Mouse (Mus musculus) CH12.LX (cell line): Measurements from ENCODE around the gene Sec14l3. TPM values are rescaled to one million over a fixed set of nuclear protein-coding genes. Genes with fewer than 3 reads are reported as not detected.
"Not testable (repeated sequence)": the region's sequence is repeated elsewhere in the genome, so short reads cannot be mapped to it uniquely, and the experiment has no call there.

Source experiments
- DNase-seq: peaks from one replicate; pipeline ENCODE4 v3.0.0-alpha.2; 2013; ENCODE audit errors: extremely low read depth
- H3K27ac ChIP-seq: 2 replicates; pipeline ENCODE4 v1.5.1; 2012; ENCODE audit warnings: low read depth, mild to moderate bottlenecking, control low read depth, moderate library complexity; ENCODE audit not compliant: insufficient read depth
- H3K27me3 ChIP-seq: replicated peaks from 2 replicates; pipeline ENCODE3; 2012; ENCODE audit warnings: inconsistent platforms
- H3K36me3 ChIP-seq, 2 experiments: replicated peaks in 1 of 2; 2 replicates each; pipeline versions ENCODE3 to v1.6.1; 2012; ENCODE audit warnings: inconsistent platforms in 1 of 2, low read length in 1 of 2, mild to moderate bottlenecking in 1 of 2, mixed read lengths in 1 of 2, moderate library complexity in 1 of 2; ENCODE audit not compliant: control insufficient read depth in 1 of 2, insufficient read depth in 1 of 2
- H3K4me1 ChIP-seq, 2 experiments: 2 replicates each; pipeline ENCODE4 v1.6.1; 2012; ENCODE audit warnings: inconsistent platforms in 1 of 2, moderate library complexity in 1 of 2; ENCODE audit not compliant: insufficient read depth in 2 of 2, control insufficient read depth in 1 of 2
- H3K4me2 ChIP-seq: 2 replicates; pipeline ENCODE4 v1.6.1; 2012; ENCODE audit warnings: low read depth, mild to moderate bottlenecking, control low read depth; ENCODE audit not compliant: poor library complexity, insufficient read depth, severe bottlenecking
- H3K4me3 ChIP-seq, 3 experiments: fragments of 150-350 bp in 1 of 3; sonication (generic) in 1 of 3; replicated peaks in 1 of 3; 2 replicates each; pipeline versions ENCODE3 to v1.5.1; 2011 to 2012; ENCODE audit warnings: low read depth in 2 of 3, low read length in 2 of 3, mild to moderate bottlenecking in 2 of 3, moderate library complexity in 2 of 3, control low read depth in 1 of 3, improper control_type of control experiment in 1 of 3, inconsistent platforms in 1 of 3, mixed read lengths in 1 of 3; ENCODE audit not compliant: poor library complexity in 1 of 3
- H3K79me2 ChIP-seq: replicated peaks from 2 replicates; pipeline ENCODE4 v1.6.1; 2012; ENCODE audit warnings: mild to moderate bottlenecking, moderate library complexity; ENCODE audit not compliant: control insufficient read depth, poor library complexity, insufficient read depth, severe bottlenecking; ENCODE audit errors: extremely low read depth
- H3K9ac ChIP-seq: 2 replicates; pipeline ENCODE4 v1.6.1; 2012; ENCODE audit warnings: low read depth, mild to moderate bottlenecking, control low read depth, moderate library complexity; ENCODE audit not compliant: insufficient read depth
- H3K9me3 ChIP-seq: replicated peaks from 2 replicates; pipeline ENCODE3; 2012; ENCODE audit warnings: low read length, inconsistent platforms, mixed read lengths
- CHD1 ChIP-seq: IDR thresholded peaks from 2 replicates; pipeline ENCODE4 v1.6.1; 2012; ENCODE audit warnings: low read depth, low read length, improper control_type of control experiment, inconsistent platforms
- CHD2 ChIP-seq: IDR thresholded peaks from 2 replicates; pipeline ENCODE4 v1.6.1; 2011; ENCODE audit warnings: low read length, improper control_type of control experiment
- ELF1 ChIP-seq: IDR thresholded peaks from 2 replicates; pipeline ENCODE4 v1.6.1; 2014; ENCODE audit warnings: low read depth, mild to moderate bottlenecking, inconsistent platforms, low read length, improper control_type of control experiment
- ETS1 ChIP-seq: conservative IDR thresholded peaks from 2 replicates; pipeline ENCODE4 v1.6.1; 2012; ENCODE audit warnings: low read depth, mild to moderate bottlenecking, inconsistent platforms, low read length, improper control_type of control experiment, moderate library complexity
- HCFC1 ChIP-seq: IDR thresholded peaks from 2 replicates; pipeline ENCODE4 v1.6.1; 2012; ENCODE audit warnings: low read depth, mild to moderate bottlenecking, inconsistent platforms, low read length, improper control_type of control experiment
- JUND ChIP-seq: conservative IDR thresholded peaks from 2 replicates; pipeline ENCODE4 v1.6.1; 2011; ENCODE audit warnings: low read depth, low read length, improper control_type of control experiment
- KAT2A ChIP-seq: IDR thresholded peaks from 2 replicates; pipeline ENCODE4 v1.6.1; 2012; ENCODE audit warnings: low read length, improper control_type of control experiment, inconsistent platforms; ENCODE audit not compliant: insufficient replicate concordance
- MAX ChIP-seq: IDR thresholded peaks from 2 replicates; pipeline ENCODE4 v1.6.1; 2011; ENCODE audit warnings: low read length, improper control_type of control experiment
- MEF2A ChIP-seq: IDR thresholded peaks from 2 replicates; pipeline ENCODE4 v1.6.1; 2014; ENCODE audit warnings: low read depth, mild to moderate bottlenecking, inconsistent platforms, low read length, improper control_type of control experiment, borderline replicate concordance
- MXI1 ChIP-seq: IDR thresholded peaks from 2 replicates; pipeline ENCODE4 v1.6.1; 2011; ENCODE audit warnings: mild to moderate bottlenecking, low read depth, low read length, improper control_type of control experiment
- PAX5 ChIP-seq: IDR thresholded peaks from 2 replicates; pipeline ENCODE4 v1.6.1; 2012; ENCODE audit warnings: low read length, inconsistent platforms, mixed read lengths
- POLR2A ChIP-seq: IDR thresholded peaks from 2 replicates; pipeline ENCODE4 v1.6.1; 2011; ENCODE audit warnings: low read depth, mild to moderate bottlenecking, improper control_type of control experiment, low read length
- TCF12 ChIP-seq: IDR thresholded peaks from 2 replicates; pipeline ENCODE4 v1.6.1; 2014; ENCODE audit warnings: low read depth, mild to moderate bottlenecking, inconsistent platforms, low read length, improper control_type of control experiment
- USF1 ChIP-seq: IDR thresholded peaks from 2 replicates; pipeline ENCODE4 v1.6.1; 2014; ENCODE audit warnings: low read depth, mild to moderate bottlenecking, inconsistent platforms, low read length, improper control_type of control experiment
- USF2 ChIP-seq: conservative IDR thresholded peaks from 2 replicates; pipeline ENCODE4 v1.6.1; 2011; ENCODE audit warnings: low read depth, low read length, improper control_type of control experiment
- ZC3H11A ChIP-seq: IDR thresholded peaks from 2 replicates; pipeline ENCODE4 v1.6.1; 2012; ENCODE audit warnings: low read depth, mild to moderate bottlenecking, inconsistent platforms, low read length, improper control_type of control experiment
- ZKSCAN1 ChIP-seq: IDR thresholded peaks from 2 replicates; pipeline ENCODE4 v1.6.1; 2012; ENCODE audit warnings: low read depth, inconsistent platforms, low read length, improper control_type of control experiment, borderline replicate concordance
- dilution Hi-C: fragments of 300-500 bp; cut with MboI; formaldehyde crosslinking; loops from 2 replicates; pipeline ENCODE4 v1.14.3; 2020; ENCODE audit warnings: low sequenced_read_pairs; ENCODE audit not compliant: extremely low pct_unique_long_range_greater_than_20kb, extremely low pct_ligation_motif_present
- in situ Hi-C: fragments of 300-500 bp; cut with MboI; formaldehyde crosslinking; loops from 3 replicates; pipeline ENCODE4 v1.14.3; 2019; ENCODE audit warnings: low sequenced_read_pairs, low pct_ligation_motif_present, low pct_unique_long_range_greater_than_20kb, mixed read lengths
- polyA plus RNA-seq: library from polyadenylated mRNA; unstranded; fragments of >175 nt; gene quantifications from 2 replicates; pipeline ENCODE4 v1.2.1, GENCODE M21; 2012; ENCODE audit warnings: low read depth; ENCODE audit not compliant: insufficient read length
- total RNA-seq, 2 experiments: library from RNA; depleted of rRNA; stranded (reverse); fragments of 300-350 nt in 1 of 2; fragments of >200 nt in 1 of 2; gene quantifications; 2 replicates each; pipeline ENCODE4 v1.2.3; 2012 to 2014

Sec14l3 gene
- total and polyA plus RNA-seq, 3 experiments, result not detected

DNA sequence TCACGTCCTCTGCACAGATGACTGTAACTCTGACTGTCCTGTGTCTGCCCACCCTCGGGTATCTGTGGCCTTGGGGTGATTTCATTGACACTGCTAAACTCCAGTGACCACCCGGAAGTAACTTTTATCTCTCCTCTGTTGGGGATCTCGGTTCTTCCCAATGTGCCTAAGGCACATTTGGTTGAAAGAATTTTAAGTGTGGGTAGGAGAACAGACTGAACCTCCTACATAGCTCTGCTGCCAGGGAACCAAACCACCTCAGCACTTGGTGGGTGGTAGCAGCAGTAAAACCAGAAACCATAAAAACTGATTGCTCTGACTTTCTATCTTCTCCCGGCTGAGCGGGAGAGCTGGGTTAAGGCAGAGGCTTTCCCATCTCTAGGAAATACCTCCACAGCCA is 40.8 kb downstream of the Sec14l3 start:
- no peak for DNase-seq
- Histone ChIP-seq H3K36me3 (peaks cover 56 to 85% of the 10 kb centered on the region in 2 experiments), H3K9ac (no peak overlapping the region), H3K79me2 (no peaks in the 10 kb centered on the region), H3K27me3 (no peaks in the 10 kb centered on the region), H3K4me1 (no peaks in the 10 kb centered on the region), H3K4me3 (no peak overlapping the region), H3K27ac (no peak overlapping the region), H3K9me3 (no peaks in the 10 kb centered on the region), H3K4me2 (no peak overlapping the region)
- no peak for TF ChIP-seq KAT2A
- TF ChIP-seq TCF12, result no peak
- TF ChIP-seq MAX, result no peak
- TF ChIP-seq ZC3H11A, result no peak
- TF ChIP-seq MEF2A, result no peak
- no peak for TF ChIP-seq CHD2
- TF ChIP-seq ELF1, result no peak
- no peak for TF ChIP-seq JUND
- no peak for TF ChIP-seq CHD1
- TF ChIP-seq ETS1, result no peak
- TF ChIP-seq ZKSCAN1, result no peak
- no peak for TF ChIP-seq MXI1
- no peak for TF ChIP-seq PAX5
- TF ChIP-seq POLR2A, result no peak
- in situ Hi-C loops, result no loop called here
- dilution Hi-C loops, result no loop called here

DNA sequence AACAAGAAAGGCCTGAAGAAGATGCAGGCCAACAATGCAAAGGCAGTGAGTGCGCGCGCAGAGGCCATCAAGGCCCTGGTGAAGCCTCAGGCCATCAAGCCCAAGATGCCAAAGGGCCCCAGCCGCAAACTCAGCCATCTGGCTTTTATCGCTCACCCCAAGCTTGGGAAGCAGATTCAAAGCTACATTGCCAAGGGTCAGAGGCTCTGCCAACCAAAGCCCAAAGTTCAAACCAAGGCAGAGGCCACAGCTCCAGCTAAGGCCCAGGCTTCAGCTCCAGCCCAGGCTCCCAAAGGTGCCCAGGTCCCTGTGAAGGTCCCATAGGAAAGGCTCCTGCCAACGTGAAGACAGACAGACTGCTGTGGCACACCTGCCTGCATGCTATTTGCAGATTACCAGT is 43.3 kb downstream of the Sec14l3 start:
- H3K27ac ChIP-seq, H3K27me3 ChIP-seq, dilution Hi-C loops, H3K4me1 ChIP-seq, H3K9ac ChIP-seq, in situ Hi-C loops, H3K9me3 ChIP-seq, H3K4me2 ChIP-seq, DNase-seq, H3K4me3 ChIP-seq, H3K79me2 ChIP-seq: not testable (repeated sequence)
- peaks cover 66 to 89% of the 10 kb centered on the region in 2 experiments for H3K36me3 ChIP-seq

DNA sequence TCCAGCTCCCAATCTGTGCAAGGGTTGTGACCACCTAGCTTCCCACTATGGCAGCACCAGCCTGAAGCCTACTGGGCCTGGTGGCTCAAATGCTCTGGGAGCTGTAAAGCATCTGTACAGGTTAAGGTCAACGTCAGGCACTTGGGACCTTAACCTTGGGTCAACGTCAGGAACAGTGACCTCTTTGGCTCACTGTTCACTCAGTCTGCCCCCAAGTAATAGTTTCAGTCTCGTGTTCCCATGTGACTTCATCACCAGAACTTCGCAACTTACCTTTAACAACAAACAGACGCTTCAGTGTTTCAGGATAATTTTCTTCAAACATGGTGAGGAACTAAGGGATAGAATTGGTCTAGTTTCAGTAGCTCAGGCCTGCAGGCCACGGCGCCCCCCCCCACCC is 44.0 kb downstream of the Sec14l3 start:
- H3K4me3 ChIP-seq, result no peak overlapping the region
- dilution Hi-C loops (no loop called here), in situ Hi-C loops (no loop called here)
- no peak overlapping the region for H3K27ac ChIP-seq
- no peak for DNase-seq
- H3K27me3 ChIP-seq, result no peaks in the 10 kb centered on the region
- H3K4me1 ChIP-seq, result no peaks in the 10 kb centered on the region
- peaks cover 63 to 89% of the 10 kb centered on the region in 2 experiments for H3K36me3 ChIP-seq
- no peak for TF ChIP-seq HCFC1
- TF ChIP-seq USF1, result no peak
- no peak for TF ChIP-seq ZKSCAN1
- no peak for TF ChIP-seq USF2
- TF ChIP-seq PAX5, result no peak
- no peaks in the 10 kb centered on the region for H3K79me2 ChIP-seq
- H3K9me3 ChIP-seq, result no peaks in the 10 kb centered on the region
- H3K9ac ChIP-seq, result no peak overlapping the region
- no peak overlapping the region for H3K4me2 ChIP-seq
